Mouse (Mus musculus) ES-Bruce4 (cell line): Measurements from ENCODE around the gene Cdhr5.

Source experiments
- CTCF ChIP-seq: IDR thresholded peaks from one replicate; pipeline ENCODE4 v1.8.1; 2011; ENCODE audit warnings: low read depth, low read length
- POLR2A ChIP-seq: IDR thresholded peaks from one replicate; pipeline ENCODE4 v1.8.1; 2011; ENCODE audit warnings: low read length; ENCODE audit not compliant: insufficient read depth

GRCm38 (mm10) chr7:141276546-141276945, at the start of gene Cdhr5:
- no peak for TF ChIP-seq POLR2A
- no peak for TF ChIP-seq CTCF
